ENCODE assay signal across 14 mouse cellular contexts in genomic region chr10:126953029-126953471, GRCm38 (mm10). TPM values are rescaled to one million over a fixed set of nuclear protein-coding genes. Genes with fewer than 3 reads are reported as not detected.
A peak's percentile ranks its signal among the peaks of the same experiment; 100 is the strongest.
DNase-seq lines count a peak whose midpoint lies in the region; ATAC-seq and TF ChIP-seq lines count a peak whose summit lies in the region.
"Had no signal": no experiment of that assay in that cellular context is flagged by ENCODE, and none has a peak within 500 bp of the region (broad histone marks: within the 10 kb centered on the region; RNA-seq: fewer than 3 reads in every experiment).

No protein-coding gene starts in this region.

- no peak overlapping the region for H3K4me3 ChIP-seq in heart, embryonic 16.5 days (ENCODE audit: low read length)
- no peak overlapping the region for H3K4me3 ChIP-seq in cortical plate, adult 2 months (ENCODE audit: insufficient read depth, low read length)
- H3K4me3 ChIP-seq: embryonic facial prominence, embryonic 12.5 days; hindbrain, embryonic 10.5 days; midbrain, embryonic 10.5 days had no signal

- H3K9ac ChIP-seq in heart, embryonic 16.5 days (ENCODE audit: low read length): no peak overlapping the region
- H3K9ac ChIP-seq: embryonic facial prominence, embryonic 12.5 days; liver, postnatal 0 days had no signal

- no peaks in the 10 kb centered on the region for H3K27me3 ChIP-seq in heart, embryonic 16.5 days (ENCODE audit: control insufficient read depth, insufficient read depth, low read length)
- H3K27me3 ChIP-seq: embryonic facial prominence, embryonic 12.5 days had no signal

- TF ChIP-seq CTCF in cortical plate, adult 2 months (IDR thresholded peaks at IDR 0.05; ENCODE audit: extremely low read depth, insufficient read depth, low read length): no peak

- H3K4me1 ChIP-seq in heart, embryonic 16.5 days (ENCODE audit: control insufficient read depth, insufficient read depth, low read length): peaks cover 56% of the 10 kb centered on the region
- H3K4me1 ChIP-seq in cortical plate, adult 2 months (ENCODE audit: control insufficient read depth, insufficient read depth, low read length): peaks cover 25% of the 10 kb centered on the region

- WGBS in heart, embryonic 16.5 days: 65% methylated on average over 3 of the region's 3 CpGs

- H3K4me2 ChIP-seq in heart, embryonic 16.5 days (ENCODE audit: low read depth, low read length): no peak overlapping the region
- H3K4me2 ChIP-seq: embryonic facial prominence, embryonic 12.5 days had no signal

- ATAC-seq in heart, embryonic 16.5 days (replicated peaks; ENCODE audit: extremely low read depth, insufficient read depth, low FRiP score): no peak
- ATAC-seq: liver, postnatal 0 days had no signal

- peaks cover 3% of the 10 kb centered on the region for H3K9me3 ChIP-seq in heart, embryonic 16.5 days (replicated peaks; ENCODE audit: control insufficient read depth, low read length)
- H3K9me3 ChIP-seq: embryonic facial prominence, embryonic 12.5 days; hindbrain, embryonic 10.5 days; midbrain, embryonic 10.5 days had no signal

- H3K27ac ChIP-seq in heart, embryonic 16.5 days (ENCODE audit: low read length): peak overlapping the region; percentile 55; the same call in 1 of the 2 replicates
- H3K27ac ChIP-seq in cortical plate, adult 2 months (ENCODE audit: insufficient read depth, low read length): peak overlapping the region; percentile 30; the same call in 1 of the 2 replicates
- H3K27ac ChIP-seq: embryonic facial prominence, embryonic 12.5 days; hindbrain, embryonic 10.5 days; midbrain, embryonic 10.5 days had no signal

- H3K36me3 ChIP-seq in heart, embryonic 16.5 days (ENCODE audit: control insufficient read depth, insufficient read depth): no peaks in the 10 kb centered on the region
- H3K36me3 ChIP-seq: embryonic facial prominence, embryonic 12.5 days; hindbrain, embryonic 10.5 days; midbrain, embryonic 10.5 days had no signal

- no peak for DNase-seq in heart, adult 11 months
- DNase-seq in right cerebral cortex, adult 2 months (ENCODE audit: low spot score in 2 of 2): peak; percentile 49 to 55
- DNase-seq in right cerebral cortex, postnatal 14 days: no peak
- peak; percentile 83 for DNase-seq in telencephalon, adult 2 months (ENCODE audit: low read depth, low spot score)
- no peak for DNase-seq in ovary, postnatal 10 days (ENCODE audit: low spot score)
- no peak for DNase-seq in adrenal gland, postnatal 10 days
- DNase-seq: gastrocnemius, postnatal 10 days; kidney, postnatal 36 days; liver, postnatal 0 days had no signal

- no peak for TF ChIP-seq POLR2A in cortical plate, adult 2 months (IDR thresholded peaks at IDR 0.05; ENCODE audit: extremely low read depth, insufficient read depth, low read length)

RNA-seq across cellular contexts. Expression of gene Ctdsp2, which starts 25.5 kb away (rescaled TPM):
- 38.2 and 41.8 TPM in 2 replicates for polyA plus RNA-seq in heart, embryonic 16.5 days (2015; fragmentation: Nextera tagmentation; extraction: Ambion mirVana)
- polyA plus RNA-seq in cortical plate, adult 2 months (2012; rRNA removed): 76.5 TPM in 2 replicates
- total RNA-seq in adrenal gland, postnatal 10 days (2021): 100 to 1,000 TPM; 137 to 168 TPM

RNA-seq across cellular contexts. Expression of gene Avil, which starts 47.5 kb away (rescaled TPM):
- 0.27 and 0.84 TPM in 2 replicates for polyA plus RNA-seq in heart, embryonic 16.5 days (2015; fragmentation: Nextera tagmentation; extraction: Ambion mirVana)
- 0.11 and 0.19 TPM in 2 replicates for polyA plus RNA-seq in cortical plate, adult 2 months (2012; rRNA removed)
- total RNA-seq in adrenal gland, postnatal 10 days (2021): 1 to 10 TPM in 1 of 2 experiments, under 1 TPM in 1; 0.72 to 2.1 TPM
- polyA plus RNA-seq: liver, postnatal 0 days had no signal

RNA-seq across cellular contexts. Expression of gene Atp23, which starts 51.9 kb away (rescaled TPM):
- polyA plus RNA-seq in heart, embryonic 16.5 days (2015; fragmentation: Nextera tagmentation; extraction: Ambion mirVana): 10.3 and 11.3 TPM in 2 replicates
- 10.3 and 10.4 TPM in 2 replicates for polyA plus RNA-seq in cortical plate, adult 2 months (2012; rRNA removed)
- total RNA-seq in adrenal gland, postnatal 10 days (2021): 10 to 100 TPM in 1 of 2 experiments, 1 to 10 TPM in 1; 7.4 to 11.3 TPM

Comparison
In these comparisons a context has a peak if more than half of its experiments do, and no peak if none do; other contexts are left out.
1. DNase-seq: peak in right cerebral cortex, adult 2 months (2 of 2) and telencephalon, adult 2 months (single experiment); none in heart, adult 11 months (single experiment), right cerebral cortex, postnatal 14 days (single experiment), ovary, postnatal 10 days (single experiment) and adrenal gland, postnatal 10 days (single experiment).